Mouse (Mus musculus): ENCODE data around the gene Scaf8.

GRCm38 (mm10) chr17:3207529-3208240, 92.9 kb downstream of the Scaf8 start:
- TF ChIP-seq POLR2A (IDR thresholded peaks at IDR 0.05; ENCODE audit: insufficient read length, low read depth) (no peak), MYOD1 (IDR thresholded peaks at IDR 0.05; ENCODE audit: control insufficient read depth in 1 of 3, insufficient read length in 2 of 3, low read depth in 2 of 3) (no peak), POLR2AphosphoS2 (IDR thresholded peaks at IDR 0.05; ENCODE audit: insufficient read length, low read depth) (no peak), TCF12 (IDR thresholded peaks at IDR 0.05; ENCODE audit: insufficient read depth, poor library complexity, severe bottlenecking) (no peak), USF1 (IDR thresholded peaks at IDR 0.05; ENCODE audit: low read depth) (no peak), MAX (IDR thresholded peaks at IDR 0.05; ENCODE audit: low read depth) (no peak), E2F4 (IDR thresholded peaks at IDR 0.05; ENCODE audit: insufficient read depth) (no peak)
